Mouse (Mus musculus) spleen, adult 2 months (tissue): ENCODE data around the gene Atp6v0e2.

Experiments used
- CTCF ChIP-seq: fragments of 200-500 bp; IDR thresholded peaks from 2 replicates; pipeline ENCODE4 v1.5.1; 2011; ENCODE audit warnings: mild to moderate bottlenecking, inconsistent platforms; ENCODE audit not compliant: insufficient read depth, insufficient read length, insufficient replicate concordance; ENCODE audit errors: extremely low read depth
- POLR2A ChIP-seq: fragments of 200-500 bp; IDR thresholded peaks from 2 replicates; pipeline ENCODE4 v1.6.1; 2011; ENCODE audit warnings: low read depth, low read length, inconsistent platforms

DNA sequence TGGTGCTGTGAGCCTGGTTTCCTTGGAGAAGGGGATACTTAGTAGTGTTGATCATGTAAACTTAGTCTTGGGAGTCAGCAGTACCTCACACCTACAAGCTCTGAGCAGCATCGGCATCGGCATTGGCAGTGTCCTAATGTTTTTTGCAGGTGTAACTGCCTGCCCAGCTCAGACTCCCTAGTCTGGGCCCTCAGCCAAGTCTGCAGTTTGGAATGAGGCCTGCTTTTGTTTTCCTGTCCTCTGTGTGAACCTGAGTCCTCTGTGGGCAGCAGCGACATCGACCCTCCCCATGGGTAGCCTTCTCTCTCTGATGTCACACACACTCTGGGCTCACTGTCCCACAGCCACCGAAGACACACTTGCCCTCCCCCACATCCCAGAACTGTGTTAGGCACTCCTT lies 28.9 kb downstream of the Atp6v0e2 start:
- TF ChIP-seq CTCF, result no peak
- TF ChIP-seq POLR2A, result no peak
